Mouse (Mus musculus): ENCODE measurements around the gene Mmp21. TPM values are rescaled to one million over a fixed set of nuclear protein-coding genes. Genes with fewer than 3 reads are reported as not detected.
"Not testable (repeated sequence)": the region's sequence is repeated elsewhere in the genome, so short reads cannot be mapped to it uniquely, and the experiment has no call there.

Mmp21 gene
- polyA plus RNA-seq, 1 experiment from 2014 or later: 0.10 TPM

- H3K4me2 ChIP-seq (ENCODE audit: low read length): no peak overlapping the region
- no peaks in the 10 kb centered on the region for H3K4me1 ChIP-seq (ENCODE audit: control insufficient read depth, insufficient read depth, low read depth, low read length)
- no peak overlapping the region for H3K9ac ChIP-seq (ENCODE audit: low read depth, low read length)
- H3K27me3 ChIP-seq (replicated peaks; ENCODE audit: control insufficient read depth, insufficient read depth, low read length): no peaks in the 10 kb centered on the region
- H3K4me3 ChIP-seq (ENCODE audit: low read length): no peak overlapping the region
- no peaks in the 10 kb centered on the region for H3K9me3 ChIP-seq (ENCODE audit: control insufficient read depth, low read length)
- ATAC-seq: no peak
- 93% methylated on average over 10 of the region's 10 CpGs for WGBS
- H3K27ac ChIP-seq (ENCODE audit: low read depth, low read length): no peak overlapping the region
- H3K36me3 ChIP-seq (ENCODE audit: control insufficient read depth, insufficient read depth, low read length): no peaks in the 10 kb centered on the region; the same call in 1 of the 2 replicates
These were observed 22.5 kb upstream of the Mmp21 start for GRCm38 (mm10) chr7:133702333-133702732.

- ATAC-seq: no peak
- Histone ChIP-seq H3K9ac (ENCODE audit: low read depth, low read length) (no peak overlapping the region), H3K4me2 (ENCODE audit: low read length) (no peak overlapping the region), H3K4me3 (ENCODE audit: low read length) (no peak overlapping the region), H3K4me1 (ENCODE audit: control insufficient read depth, insufficient read depth, low read depth, low read length) (no peaks in the 10 kb centered on the region), H3K36me3 (ENCODE audit: control insufficient read depth, insufficient read depth, low read length) (no peaks in the 10 kb centered on the region; the same call in 1 of the 2 replicates), H3K27ac (ENCODE audit: low read depth, low read length) (no peak overlapping the region), H3K9me3 (ENCODE audit: control insufficient read depth, low read length) (no peaks in the 10 kb centered on the region), H3K27me3 (replicated peaks; ENCODE audit: control insufficient read depth, insufficient read depth, low read length) (no peaks in the 10 kb centered on the region)
- 94% methylated on average over 7 of the region's 7 CpGs for WGBS
These were observed 21.5 kb upstream of the Mmp21 start for GRCm38 (mm10) chr7:133701366-133701765.

GRCm38 (mm10) chr7:133699885-133700284 is 20.0 kb upstream of the Mmp21 start:
- no peak for ATAC-seq
- H3K9ac ChIP-seq (ENCODE audit: low read depth, low read length): no peak overlapping the region
- H3K4me3 ChIP-seq (ENCODE audit: low read length): no peak overlapping the region
- no peaks in the 10 kb centered on the region for H3K9me3 ChIP-seq (ENCODE audit: control insufficient read depth, low read length)
- no peak overlapping the region for H3K4me2 ChIP-seq (ENCODE audit: low read length)
- 88% methylated on average over 4 of the region's 4 CpGs for WGBS
- H3K27ac ChIP-seq (ENCODE audit: low read depth, low read length): no peak overlapping the region
- H3K36me3 ChIP-seq (ENCODE audit: control insufficient read depth, insufficient read depth, low read length): no peaks in the 10 kb centered on the region; the same call in 1 of the 2 replicates
- H3K4me1 ChIP-seq (ENCODE audit: control insufficient read depth, insufficient read depth, low read depth, low read length): no peaks in the 10 kb centered on the region
- no peaks in the 10 kb centered on the region for H3K27me3 ChIP-seq (replicated peaks; ENCODE audit: control insufficient read depth, insufficient read depth, low read length)

- Histone ChIP-seq H3K9me3 (ENCODE audit: control insufficient read depth, low read length) (no peaks in the 10 kb centered on the region), H3K27ac (ENCODE audit: low read depth, low read length) (no peak overlapping the region), H3K4me2 (ENCODE audit: low read length) (no peak overlapping the region), H3K4me3 (ENCODE audit: low read length) (no peak overlapping the region), H3K36me3 (ENCODE audit: control insufficient read depth, insufficient read depth, low read length) (no peaks in the 10 kb centered on the region; the same call in 1 of the 2 replicates), H3K27me3 (replicated peaks; ENCODE audit: control insufficient read depth, insufficient read depth, low read length) (no peaks in the 10 kb centered on the region), H3K9ac (ENCODE audit: low read depth, low read length) (no peak overlapping the region), H3K4me1 (ENCODE audit: control insufficient read depth, insufficient read depth, low read depth, low read length) (no peaks in the 10 kb centered on the region)
- no peak for ATAC-seq
- 91% methylated on average over 12 of the region's 12 CpGs for WGBS
These were observed 18.3 kb upstream of the Mmp21 start for GRCm38 (mm10) chr7:133698021-133698709.

- not testable (repeated sequence) for H3K4me2 ChIP-seq (ENCODE audit: low read length); H3K4me1 ChIP-seq (ENCODE audit: control insufficient read depth, insufficient read depth, low read depth, low read length); H3K4me3 ChIP-seq (ENCODE audit: low read length); ATAC-seq; H3K9ac ChIP-seq (ENCODE audit: low read depth, low read length); H3K9me3 ChIP-seq (ENCODE audit: control insufficient read depth, low read length); H3K27ac ChIP-seq (ENCODE audit: low read depth, low read length); H3K27me3 ChIP-seq (replicated peaks; ENCODE audit: control insufficient read depth, insufficient read depth, low read length)
- peaks cover 30% of the 10 kb centered on the region for H3K36me3 ChIP-seq (ENCODE audit: control insufficient read depth, insufficient read depth, low read length)
These were observed 5.8 kb upstream of the Mmp21 start for GRCm38 (mm10) chr7:133685644-133686043.

GRCm38 (mm10) chr7:133684701-133685100 is 4.8 kb upstream of the Mmp21 start:
- H3K27ac ChIP-seq (ENCODE audit: low read depth, low read length): no peak overlapping the region
- H3K4me3 ChIP-seq (ENCODE audit: low read length): no peak overlapping the region
- peaks cover 7% of the 10 kb centered on the region for H3K9me3 ChIP-seq (ENCODE audit: control insufficient read depth, low read length)
- no peak overlapping the region for H3K9ac ChIP-seq (ENCODE audit: low read depth, low read length)
- peaks cover 21% of the 10 kb centered on the region for H3K36me3 ChIP-seq (ENCODE audit: control insufficient read depth, insufficient read depth, low read length)
- ATAC-seq: no peak
- H3K4me2 ChIP-seq (ENCODE audit: low read length): no peak overlapping the region
- over 99% methylated on average over 6 of the region's 6 CpGs for WGBS
- no peaks in the 10 kb centered on the region for H3K4me1 ChIP-seq (ENCODE audit: control insufficient read depth, insufficient read depth, low read depth, low read length)
- no peaks in the 10 kb centered on the region for H3K27me3 ChIP-seq (replicated peaks; ENCODE audit: control insufficient read depth, insufficient read depth, low read length)

- Histone ChIP-seq H3K4me1 (ENCODE audit: control insufficient read depth, insufficient read depth, low read depth, low read length) (no peaks in the 10 kb centered on the region), H3K9me3 (ENCODE audit: control insufficient read depth, low read length) (peaks cover 7% of the 10 kb centered on the region), H3K9ac (ENCODE audit: low read depth, low read length) (no peak overlapping the region), H3K27me3 (replicated peaks; ENCODE audit: control insufficient read depth, insufficient read depth, low read length) (no peaks in the 10 kb centered on the region), H3K4me3 (ENCODE audit: low read length) (no peak overlapping the region), H3K36me3 (ENCODE audit: control insufficient read depth, insufficient read depth, low read length) (peaks cover 15% of the 10 kb centered on the region), H3K4me2 (ENCODE audit: low read length) (no peak overlapping the region), H3K27ac (ENCODE audit: low read depth, low read length) (no peak overlapping the region)
- WGBS: 84% methylated on average over 5 of the region's 5 CpGs
- no peak for ATAC-seq
These were observed 4.2 kb upstream of the Mmp21 start for GRCm38 (mm10) chr7:133684110-133684509.

- H3K4me3 ChIP-seq (ENCODE audit: low read length): no peak overlapping the region
- H3K4me2 ChIP-seq (ENCODE audit: low read length): no peak overlapping the region
- 91% methylated on average over 5 of the region's 5 CpGs for WGBS
- H3K4me1 ChIP-seq (ENCODE audit: control insufficient read depth, insufficient read depth, low read depth, low read length): no peaks in the 10 kb centered on the region
- no peak overlapping the region for H3K9ac ChIP-seq (ENCODE audit: low read depth, low read length)
- H3K36me3 ChIP-seq (ENCODE audit: control insufficient read depth, insufficient read depth, low read length): peaks cover 10% of the 10 kb centered on the region
- no peak overlapping the region for H3K27ac ChIP-seq (ENCODE audit: low read depth, low read length)
- H3K27me3 ChIP-seq (replicated peaks; ENCODE audit: control insufficient read depth, insufficient read depth, low read length): no peaks in the 10 kb centered on the region
- no peak for ATAC-seq
- H3K9me3 ChIP-seq (ENCODE audit: control insufficient read depth, low read length): peaks cover 7% of the 10 kb centered on the region
These were observed 3.8 kb upstream of the Mmp21 start for GRCm38 (mm10) chr7:133683626-133684025.

- H3K9me3 ChIP-seq (ENCODE audit: control insufficient read depth, low read length): no peaks in the 10 kb centered on the region; the same call in 1 of the 2 replicates
- no peaks in the 10 kb centered on the region; the same call in none of the 2 replicates for H3K36me3 ChIP-seq (ENCODE audit: control insufficient read depth, insufficient read depth, low read length)
- H3K4me3 ChIP-seq (ENCODE audit: low read length): no peak overlapping the region
- H3K27ac ChIP-seq (ENCODE audit: low read depth, low read length): no peak overlapping the region
- 58% methylated on average over 4 of the region's 4 CpGs for WGBS
- H3K27me3 ChIP-seq (replicated peaks; ENCODE audit: control insufficient read depth, insufficient read depth, low read length): no peaks in the 10 kb centered on the region
- H3K9ac ChIP-seq (ENCODE audit: low read depth, low read length): no peak overlapping the region
- no peak overlapping the region for H3K4me2 ChIP-seq (ENCODE audit: low read length)
- ATAC-seq: no peak
- H3K4me1 ChIP-seq (ENCODE audit: control insufficient read depth, insufficient read depth, low read depth, low read length): no peaks in the 10 kb centered on the region
These were observed 422 bp downstream of the Mmp21 start for GRCm38 (mm10) chr7:133679439-133679838.
